5 mouse cellular contexts compared by ENCODE assay signal in genomic region chr12:115915420-115915819, GRCm38 (mm10).
DNase-seq lines count a peak whose midpoint lies in the region; ATAC-seq and TF ChIP-seq lines count a peak whose summit lies in the region.
"Not testable (repeated sequence)": the region's sequence is repeated elsewhere in the genome, so short reads cannot be mapped to it uniquely, and the experiment has no call there.

No protein-coding gene starts in this region.

- H3K36me3 ChIP-seq in liver, postnatal 0 days (replicated peaks; ENCODE audit: insufficient read depth, low read length): not testable (repeated sequence)

- peak; percentile 29 for TF ChIP-seq CTCF in liver, postnatal 0 days (IDR thresholded peaks at IDR 0.05; ENCODE audit: low read depth)

- not testable (repeated sequence) for H3K27ac ChIP-seq in liver, postnatal 0 days (ENCODE audit: low read depth)

- TF ChIP-seq EP300 in liver, postnatal 0 days (IDR thresholded peaks at IDR 0.05; ENCODE audit: low read depth): not testable (repeated sequence)

- H3K27me3 ChIP-seq in liver, postnatal 0 days (ENCODE audit: insufficient read depth, low read length): not testable (repeated sequence)

- not testable (repeated sequence) for H3K4me2 ChIP-seq in liver, postnatal 0 days (ENCODE audit: low read depth, low read length)

- peak; percentile 90 for ATAC-seq in granulocyte monocyte progenitor cell, adult 5-6 weeks (replicated peaks; ENCODE audit: poor library complexity, severe bottlenecking)
- ATAC-seq in liver, postnatal 0 days: not testable (repeated sequence)
- peak; percentile 93 for ATAC-seq in megakaryocyte progenitor cell, adult 5-6 weeks (replicated peaks; ENCODE audit: poor library complexity)

- H3K9me3 ChIP-seq in liver, postnatal 0 days (ENCODE audit: low read length): not testable (repeated sequence)

- not testable (repeated sequence) for H3K9ac ChIP-seq in liver, postnatal 0 days (replicated peaks)

- not testable (repeated sequence) for H3K4me1 ChIP-seq in liver, postnatal 0 days (ENCODE audit: insufficient read depth)

- 55% methylated on average over 1 of the region's 1 CpGs for WGBS in liver, postnatal 0 days (ENCODE audit: insufficient replicate concordance)

- not testable (repeated sequence) for H3K4me3 ChIP-seq in liver, postnatal 0 days (ENCODE audit: low read depth, low read length)

- peak; percentile 64 for DNase-seq in 416B (ENCODE audit: low read depth)
- DNase-seq in adrenal gland, adult 2 months: peak; percentile 2
- DNase-seq in liver, postnatal 0 days: not testable (repeated sequence)
